Mouse (Mus musculus): ENCODE results near the gene Fbxo41. TPM values are rescaled to one million over a fixed set of nuclear protein-coding genes. Genes with fewer than 3 reads are reported as not detected.

Gene Fbxo41
- polyA plus RNA-seq, 1 experiment: 0.04 TPM

DNA sequence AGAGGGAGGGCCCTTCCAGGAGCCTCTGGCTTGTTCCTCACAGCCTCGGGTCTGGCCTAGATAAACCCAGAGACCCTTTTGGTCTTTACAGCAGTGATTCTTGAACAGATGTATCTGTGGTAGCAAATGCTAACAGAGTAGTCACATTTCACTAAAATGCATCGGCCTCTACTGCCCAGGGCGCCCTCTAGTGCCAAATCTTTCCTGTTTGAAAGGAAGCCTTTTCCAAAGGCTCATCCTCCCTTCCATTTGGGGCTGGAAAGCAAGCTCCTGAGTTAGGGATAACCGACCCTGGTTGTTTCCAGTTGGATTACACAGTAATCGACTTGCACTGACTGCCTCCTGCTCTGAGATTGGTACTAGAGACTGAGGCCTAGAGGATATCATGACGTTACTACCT is 7.7 kb upstream of the Fbxo41 start:
- peaks cover 8% of the 10 kb centered on the region; the same call in 1 of the 2 replicates for H3K4me1 ChIP-seq (replicated peaks; ENCODE audit: control insufficient read depth, insufficient read depth, low read length)

DNA sequence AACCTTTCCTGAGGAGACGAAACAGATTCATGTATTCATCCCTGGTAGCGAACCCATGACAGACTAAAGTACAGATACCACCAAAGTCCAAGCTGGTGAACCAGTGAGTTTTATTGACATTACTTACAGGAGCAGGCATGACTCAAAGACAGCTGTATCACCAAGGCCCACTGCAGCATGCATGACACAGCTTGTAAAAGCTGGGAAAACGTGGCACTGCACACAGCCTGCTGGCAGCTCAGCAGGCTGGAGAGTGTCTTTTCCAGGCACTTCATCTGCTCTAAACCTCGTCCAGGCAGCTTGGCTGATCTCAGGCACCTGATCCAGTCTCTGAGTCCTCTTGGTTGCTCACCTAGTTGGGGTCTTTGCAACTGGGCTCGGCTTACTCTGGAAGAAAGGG is 5.8 kb upstream of the Fbxo41 start:
- WGBS: 62% methylated on average over 5 of the region's 5 CpGs
- H3K27me3 ChIP-seq (ENCODE audit: control insufficient read depth, insufficient read depth, low read length): peaks cover 15% of the 10 kb centered on the region
- peaks cover 7% of the 10 kb centered on the region; the same call in 1 of the 2 replicates for H3K4me1 ChIP-seq (replicated peaks; ENCODE audit: control insufficient read depth, insufficient read depth, low read length)
- H3K27ac ChIP-seq (ENCODE audit: control insufficient read depth, insufficient read depth, low read length): no peak overlapping the region
- no peak overlapping the region for H3K4me3 ChIP-seq (ENCODE audit: control insufficient read depth, insufficient read depth, low read length)
- no peak for DNase-seq
- H3K36me3 ChIP-seq (ENCODE audit: control insufficient read depth, insufficient read depth, low read length): no peaks in the 10 kb centered on the region
- TF ChIP-seq POLR2A (IDR thresholded peaks at IDR 0.05; ENCODE audit: control insufficient read depth, extremely low read depth, insufficient read depth, low read length, poor library complexity) (no peak), CTCF (IDR thresholded peaks at IDR 0.05; ENCODE audit: borderline replicate concordance, control insufficient read depth, extremely low read depth, insufficient read depth, low read length, poor library complexity) (no peak)

More for the DNA sequence above, 7.7 kb upstream of the Fbxo41 start:
- no peak overlapping the region for H3K27ac ChIP-seq (ENCODE audit: control insufficient read depth, insufficient read depth, low read length)
- no peak overlapping the region for H3K4me3 ChIP-seq (ENCODE audit: control insufficient read depth, insufficient read depth, low read length)
- TF ChIP-seq CTCF (IDR thresholded peaks at IDR 0.05; ENCODE audit: borderline replicate concordance, control insufficient read depth, extremely low read depth, insufficient read depth, low read length, poor library complexity) (no peak), POLR2A (IDR thresholded peaks at IDR 0.05; ENCODE audit: control insufficient read depth, extremely low read depth, insufficient read depth, low read length, poor library complexity) (no peak)
- DNase-seq: peak; percentile 17
- peaks cover 13% of the 10 kb centered on the region for H3K27me3 ChIP-seq (ENCODE audit: control insufficient read depth, insufficient read depth, low read length)
- WGBS: 10% methylated on average over 6 of the region's 6 CpGs
- H3K36me3 ChIP-seq (ENCODE audit: control insufficient read depth, insufficient read depth, low read length): no peaks in the 10 kb centered on the region

DNA sequence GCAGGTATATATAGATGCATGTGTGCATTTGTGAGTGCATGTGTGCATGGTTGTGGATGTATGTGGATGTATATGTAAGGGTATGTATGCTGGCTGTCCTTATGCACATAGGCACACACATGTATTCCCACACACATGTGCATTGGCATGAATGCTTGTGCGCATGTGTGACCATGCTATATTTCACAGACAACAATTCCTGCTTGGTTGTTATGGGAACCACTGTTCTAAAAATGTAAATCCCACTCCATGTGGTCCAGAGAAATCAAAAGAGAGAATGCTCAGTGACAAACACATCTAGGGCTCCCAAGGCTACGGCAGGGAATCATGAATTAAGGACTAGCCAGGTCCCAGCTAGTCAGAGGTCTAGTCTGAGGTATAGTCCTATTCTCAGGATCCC is 2.1 kb upstream of the Fbxo41 start:
- Histone ChIP-seq H3K4me1 (replicated peaks; ENCODE audit: control insufficient read depth, insufficient read depth, low read length) (no peaks in the 10 kb centered on the region), H3K4me3 (ENCODE audit: control insufficient read depth, insufficient read depth, low read length) (no peak overlapping the region)
- no peak for TF ChIP-seq POLR2A (IDR thresholded peaks at IDR 0.05; ENCODE audit: control insufficient read depth, extremely low read depth, insufficient read depth, low read length, poor library complexity)
- TF ChIP-seq CTCF (IDR thresholded peaks at IDR 0.05; ENCODE audit: borderline replicate concordance, control insufficient read depth, extremely low read depth, insufficient read depth, low read length, poor library complexity): no peak

DNA sequence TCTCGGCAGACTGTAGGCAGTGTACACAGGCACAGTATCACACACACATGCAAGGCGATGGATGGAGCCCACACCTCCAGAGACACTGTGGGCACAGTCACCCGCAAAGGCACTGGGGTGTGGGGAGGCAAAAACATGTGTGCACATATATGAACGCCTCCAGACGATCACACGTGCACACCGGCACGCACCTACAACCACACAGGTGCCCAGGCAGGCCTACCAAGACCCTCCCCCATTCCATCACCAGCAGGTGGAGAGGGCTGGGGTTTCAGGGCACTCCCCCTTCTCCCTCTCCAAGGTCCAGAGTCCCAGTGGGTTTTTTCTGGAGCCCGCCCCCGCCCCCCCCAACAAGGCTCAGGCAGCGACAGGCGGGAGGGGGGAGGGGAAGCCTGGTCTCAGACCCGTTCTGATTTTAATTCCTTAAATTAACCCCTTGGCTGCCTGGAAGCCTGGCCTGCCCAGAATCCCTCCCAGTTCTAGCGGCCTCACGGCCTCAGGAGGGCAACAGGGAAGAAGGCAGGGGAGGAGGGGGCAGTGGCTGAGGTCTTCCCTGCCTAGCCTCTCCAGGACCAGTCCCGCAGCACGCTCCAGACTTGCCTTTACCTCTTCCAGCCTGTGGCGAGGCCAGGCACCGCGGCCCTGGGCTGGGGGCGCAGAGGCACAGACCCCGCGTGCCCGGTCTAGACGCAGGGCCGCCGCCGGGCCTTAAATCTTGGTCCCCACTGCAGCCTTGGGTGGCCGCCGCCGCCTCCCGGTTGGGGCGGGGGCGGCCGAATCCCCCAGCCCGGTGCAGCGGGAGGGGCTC is 487 bp downstream of the Fbxo41 start:
- DNase-seq: no peak
- H3K27me3 ChIP-seq (ENCODE audit: control insufficient read depth, insufficient read depth, low read length): peaks cover 13% of the 10 kb centered on the region; the same call in 1 of the 2 replicates
- no peaks in the 10 kb centered on the region for H3K4me1 ChIP-seq (replicated peaks; ENCODE audit: control insufficient read depth, insufficient read depth, low read length)
- TF ChIP-seq CTCF (IDR thresholded peaks at IDR 0.05; ENCODE audit: borderline replicate concordance, control insufficient read depth, extremely low read depth, insufficient read depth, low read length, poor library complexity) (no peak), POLR2A (IDR thresholded peaks at IDR 0.05; ENCODE audit: control insufficient read depth, extremely low read depth, insufficient read depth, low read length, poor library complexity) (no peak)
- H3K27ac ChIP-seq (ENCODE audit: control insufficient read depth, insufficient read depth, low read length): no peak overlapping the region
- H3K36me3 ChIP-seq (ENCODE audit: control insufficient read depth, insufficient read depth, low read length): no peaks in the 10 kb centered on the region
- 5% methylated on average over 37 of the region's 37 CpGs for WGBS
- peak overlapping the region; percentile 15; the same call in 1 of the 2 replicates for H3K4me3 ChIP-seq (ENCODE audit: control insufficient read depth, insufficient read depth, low read length)

More for the DNA sequence above, 2.1 kb upstream of the Fbxo41 start:
- H3K27me3 ChIP-seq (ENCODE audit: control insufficient read depth, insufficient read depth, low read length): peaks cover 13% of the 10 kb centered on the region; the same call in 1 of the 2 replicates
- no peak overlapping the region for H3K27ac ChIP-seq (ENCODE audit: control insufficient read depth, insufficient read depth, low read length)
- 85% methylated on average over 2 of the region's 2 CpGs for WGBS
- no peak for DNase-seq
- H3K36me3 ChIP-seq (ENCODE audit: control insufficient read depth, insufficient read depth, low read length): no peaks in the 10 kb centered on the region

DNA sequence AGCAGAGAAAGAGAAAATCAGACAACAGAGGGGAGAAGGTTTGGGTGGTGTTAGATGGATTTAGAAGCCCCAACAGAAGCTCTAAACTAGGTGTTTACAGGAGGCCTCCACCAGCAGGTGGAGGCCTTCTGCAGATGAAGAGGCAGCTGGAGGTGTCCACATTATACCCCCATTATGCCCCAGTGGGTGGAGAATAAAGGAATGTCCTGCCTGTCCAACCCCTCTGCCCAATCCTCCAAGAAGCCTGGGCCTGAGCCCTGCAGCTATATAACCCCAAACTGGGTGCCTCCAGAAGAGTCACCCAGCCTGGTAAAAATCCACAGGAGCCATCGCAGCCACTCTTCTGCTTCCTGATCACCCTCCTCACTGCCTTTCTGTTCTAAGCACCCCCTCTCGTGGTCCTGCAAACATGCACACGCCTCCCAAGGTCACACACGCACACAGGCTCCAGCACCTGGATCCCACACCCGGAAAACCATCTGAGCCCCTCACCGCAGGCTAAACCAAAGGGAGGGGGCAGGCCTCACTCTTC is 1.2 kb downstream of the Fbxo41 start:
- no peak for TF ChIP-seq POLR2A (IDR thresholded peaks at IDR 0.05; ENCODE audit: control insufficient read depth, extremely low read depth, insufficient read depth, low read length, poor library complexity)
- TF ChIP-seq CTCF (IDR thresholded peaks at IDR 0.05; ENCODE audit: borderline replicate concordance, control insufficient read depth, extremely low read depth, insufficient read depth, low read length, poor library complexity): no peak
- WGBS: 16% methylated on average over 6 of the region's 6 CpGs
- peaks cover 13% of the 10 kb centered on the region; the same call in 1 of the 2 replicates for H3K27me3 ChIP-seq (ENCODE audit: control insufficient read depth, insufficient read depth, low read length)

DNA sequence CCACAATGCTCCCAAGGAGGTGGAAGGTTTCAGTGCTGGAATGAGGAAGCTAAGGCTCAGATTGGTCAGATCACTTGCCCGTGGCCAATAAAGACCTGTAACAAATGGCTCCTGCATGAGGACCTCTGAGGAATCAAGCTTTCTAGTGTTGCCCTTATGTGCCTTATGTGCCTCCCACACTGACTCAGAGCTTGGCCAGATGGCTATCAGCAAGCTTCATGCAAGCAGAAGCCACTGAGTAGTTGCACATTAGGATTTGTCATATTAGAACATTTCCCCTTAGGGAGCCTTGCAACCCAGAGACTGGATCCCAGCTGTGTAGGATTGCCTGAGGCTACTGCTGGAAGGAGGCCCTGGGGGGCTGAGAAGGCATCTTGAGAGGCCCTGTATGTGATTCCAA is 2.4 kb downstream of the Fbxo41 start:
- no peaks in the 10 kb centered on the region for H3K36me3 ChIP-seq (ENCODE audit: control insufficient read depth, insufficient read depth, low read length)
- no peaks in the 10 kb centered on the region for H3K4me1 ChIP-seq (replicated peaks; ENCODE audit: control insufficient read depth, insufficient read depth, low read length)
- no peak overlapping the region for H3K27ac ChIP-seq (ENCODE audit: control insufficient read depth, insufficient read depth, low read length)
- 67% methylated on average over 1 of the region's 1 CpGs for WGBS
- DNase-seq: no peak
- peaks cover 13% of the 10 kb centered on the region; the same call in 1 of the 2 replicates for H3K27me3 ChIP-seq (ENCODE audit: control insufficient read depth, insufficient read depth, low read length)
- no peak for TF ChIP-seq CTCF (IDR thresholded peaks at IDR 0.05; ENCODE audit: borderline replicate concordance, control insufficient read depth, extremely low read depth, insufficient read depth, low read length, poor library complexity)
- no peak for TF ChIP-seq POLR2A (IDR thresholded peaks at IDR 0.05; ENCODE audit: control insufficient read depth, extremely low read depth, insufficient read depth, low read length, poor library complexity)
- H3K4me3 ChIP-seq (ENCODE audit: control insufficient read depth, insufficient read depth, low read length): no peak overlapping the region

More for the DNA sequence above, 1.2 kb downstream of the Fbxo41 start:
- DNase-seq: no peak
- H3K36me3 ChIP-seq (ENCODE audit: control insufficient read depth, insufficient read depth, low read length): no peaks in the 10 kb centered on the region
- H3K4me1 ChIP-seq (replicated peaks; ENCODE audit: control insufficient read depth, insufficient read depth, low read length): no peaks in the 10 kb centered on the region
- no peak overlapping the region for H3K27ac ChIP-seq (ENCODE audit: control insufficient read depth, insufficient read depth, low read length)
- no peak overlapping the region for H3K4me3 ChIP-seq (ENCODE audit: control insufficient read depth, insufficient read depth, low read length)

Data from thymus, adult 2 months (tissue).